Mouse (Mus musculus) liver, embryonic 12.5 days (tissue): Measurements from ENCODE around the gene Lrfn4. TPM values are rescaled to one million over a fixed set of nuclear protein-coding genes. Genes with fewer than 3 reads are reported as not detected.

Experiments
- ATAC-seq: fragments of 200-750 bp; cut with Nextera tagmentation; 2 replicates; pipeline ENCODE4 v1.8.0; 2017; ENCODE audit warnings: moderate number of reproducible peaks, mild to moderate bottlenecking, moderate library complexity
- H3K27ac ChIP-seq: fragments of 300-500 bp; sonication (generic); 2 replicates; pipeline ENCODE4 v1.5.1; 2016; ENCODE audit warnings: mild to moderate bottlenecking
- H3K27me3 ChIP-seq: fragments of 300-500 bp; sonication (generic); replicated peaks from 2 replicates; pipeline ENCODE4 v1.6.1; 2016; ENCODE audit warnings: mild to moderate bottlenecking, moderate library complexity
- H3K36me3 ChIP-seq: fragments of 300-500 bp; sonication (generic); 2 replicates; pipeline ENCODE4 v1.6.1; 2016; ENCODE audit warnings: mild to moderate bottlenecking, moderate library complexity
- H3K4me1 ChIP-seq: fragments of 300-500 bp; sonication (generic); 2 replicates; pipeline ENCODE4 v1.6.1; 2016
- H3K4me2 ChIP-seq: fragments of 300-500 bp; sonication (generic); 2 replicates; pipeline ENCODE4 v1.6.1; 2016; ENCODE audit warnings: mild to moderate bottlenecking, moderate library complexity
- H3K4me3 ChIP-seq: fragments of 300-500 bp; sonication (generic); 2 replicates; pipeline ENCODE4 v1.5.1; 2016; ENCODE audit warnings: mild to moderate bottlenecking, moderate library complexity
- H3K9ac ChIP-seq: fragments of 300-500 bp; sonication (generic); 2 replicates; pipeline ENCODE4 v1.6.1; 2016; ENCODE audit warnings: mild to moderate bottlenecking, moderate library complexity
- H3K9me3 ChIP-seq: fragments of 300-500 bp; sonication (generic); replicated peaks from 2 replicates; pipeline ENCODE4 v1.6.1; 2016; ENCODE audit warnings: mild to moderate bottlenecking, moderate library complexity
- WGBS: fragments of 180-500 bp; shearing (Covaris S2); methylation state at CpG from one replicate; pipeline ENCODE4 v1.1.7; 2016; ENCODE audit not compliant: insufficient replicate concordance; 5-methylcytosine and 5-hydroxymethylcytosine counted together
- polyA plus RNA-seq: library from polyadenylated mRNA; unstranded; fragments of >200 nt; fragmentation: Nextera tagmentation; extraction: Ambion mirVana; gene quantifications from 2 replicates; pipeline ENCODE4 v1.2.1, GENCODE M21; 2016

The Lrfn4 gene
- polyA plus RNA-seq, 1 experiment from 2014 or later: 2.7 TPM

DNA sequence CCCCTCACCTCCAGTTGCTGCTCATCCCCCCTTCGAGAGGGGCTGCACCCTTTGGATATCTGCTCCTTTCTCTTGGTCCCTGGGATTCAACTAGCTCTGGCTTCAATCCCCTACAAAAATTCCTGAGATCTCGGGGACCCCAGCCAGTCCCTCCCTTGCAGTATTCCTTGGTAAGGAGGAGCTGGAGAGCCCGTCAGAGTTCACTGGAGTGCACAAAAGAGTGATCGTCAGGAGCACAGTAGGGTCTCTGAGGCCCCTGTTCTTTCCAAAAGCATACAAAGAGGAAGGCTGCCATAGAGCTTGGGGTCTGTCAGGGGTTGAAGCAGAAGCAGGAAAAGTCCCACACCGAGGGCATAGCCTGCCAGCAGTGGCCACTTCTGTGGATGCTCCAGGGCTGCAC lies 7.3 kb upstream of the Lrfn4 start:
- Histone ChIP-seq H3K4me3 (no peak overlapping the region), H3K9ac (no peak overlapping the region), H3K27ac (no peak overlapping the region), H3K4me1 (peaks cover 31% of the 10 kb centered on the region), H3K27me3 (peaks cover 8% of the 10 kb centered on the region), H3K9me3 (no peaks in the 10 kb centered on the region), H3K36me3 (peaks cover 51% of the 10 kb centered on the region), H3K4me2 (no peak overlapping the region)
- no peak for ATAC-seq
- 75% methylated on average over 5 of the region's 5 CpGs for WGBS

GRCm38 (mm10) chr19:4620721-4621120 lies 5.3 kb upstream of the Lrfn4 start:
- Histone ChIP-seq H3K36me3 (peaks cover 51% of the 10 kb centered on the region), H3K4me3 (no peak overlapping the region), H3K9ac (no peak overlapping the region), H3K9me3 (no peaks in the 10 kb centered on the region), H3K27me3 (peaks cover 29% of the 10 kb centered on the region), H3K27ac (no peak overlapping the region), H3K4me1 (peaks cover 24% of the 10 kb centered on the region), H3K4me2 (no peak overlapping the region)
- no peak for ATAC-seq
- WGBS: 79% methylated on average over 7 of the region's 7 CpGs

GRCm38 (mm10) chr19:4619461-4619860 lies 4.0 kb upstream of the Lrfn4 start:
- Histone ChIP-seq H3K9me3 (no peaks in the 10 kb centered on the region), H3K4me2 (no peak overlapping the region), H3K9ac (no peak overlapping the region), H3K36me3 (peaks cover 51% of the 10 kb centered on the region), H3K4me3 (no peak overlapping the region), H3K27ac (no peak overlapping the region), H3K27me3 (peaks cover 42% of the 10 kb centered on the region), H3K4me1 (peaks cover 30% of the 10 kb centered on the region)
- ATAC-seq: no peak
- WGBS: 82% methylated on average over 10 of the region's 10 CpGs

DNA sequence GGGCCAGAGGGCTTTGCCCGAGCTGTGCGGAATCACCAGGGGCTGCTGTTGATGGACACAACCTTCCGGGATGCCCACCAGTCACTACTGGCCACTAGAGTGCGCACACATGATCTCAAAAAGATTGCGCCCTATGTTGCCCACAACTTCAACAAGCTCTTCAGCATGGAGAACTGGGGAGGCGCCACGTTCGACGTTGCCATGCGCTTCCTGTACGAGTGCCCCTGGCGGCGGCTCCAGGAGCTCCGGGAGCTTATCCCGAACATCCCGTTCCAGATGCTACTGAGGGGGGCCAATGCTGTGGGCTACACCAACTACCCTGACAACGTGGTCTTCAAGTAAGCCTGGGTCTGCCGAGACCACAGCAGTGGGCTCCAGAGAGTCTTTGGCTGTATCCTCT lies 2.7 kb upstream of the Lrfn4 start:
- Histone ChIP-seq H3K4me2 (no peak overlapping the region), H3K9me3 (no peaks in the 10 kb centered on the region), H3K4me3 (no peak overlapping the region), H3K27ac (no peak overlapping the region), H3K27me3 (peaks cover 49% of the 10 kb centered on the region), H3K4me1 (peaks cover 29% of the 10 kb centered on the region), H3K36me3 (peaks cover 48% of the 10 kb centered on the region), H3K9ac (no peak overlapping the region)
- 37% methylated on average over 18 of the region's 18 CpGs for WGBS
- no peak for ATAC-seq

DNA sequence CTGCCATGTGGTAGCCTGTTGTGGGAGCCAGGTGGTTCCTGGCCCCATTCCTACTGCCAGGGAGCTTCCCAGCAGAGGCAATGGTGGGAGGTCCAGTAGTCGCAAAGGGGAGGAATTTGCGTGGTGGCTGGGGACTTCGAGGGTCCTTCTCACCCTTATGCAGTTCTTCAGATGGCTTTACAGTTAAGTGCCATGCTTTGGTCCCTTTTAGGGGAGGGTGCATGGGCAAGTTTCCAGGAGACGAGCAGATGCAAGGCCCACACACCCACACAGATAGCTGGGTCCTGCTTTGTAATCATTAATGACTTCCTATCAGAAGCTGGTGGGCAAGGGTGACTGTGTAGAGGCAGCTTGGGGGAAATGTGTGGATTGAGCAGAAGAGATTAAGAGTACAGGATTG lies 1.1 kb upstream of the Lrfn4 start:
- Histone ChIP-seq H3K9ac (no peak overlapping the region), H3K9me3 (no peaks in the 10 kb centered on the region), H3K27ac (no peak overlapping the region), H3K4me2 (peak overlapping the region; percentile 97), H3K27me3 (peaks cover 49% of the 10 kb centered on the region), H3K4me1 (peaks cover 33% of the 10 kb centered on the region), H3K36me3 (peaks cover 48% of the 10 kb centered on the region), H3K4me3 (no peak overlapping the region)
- 30% methylated on average over 4 of the region's 4 CpGs for WGBS
- no peak for ATAC-seq

DNA sequence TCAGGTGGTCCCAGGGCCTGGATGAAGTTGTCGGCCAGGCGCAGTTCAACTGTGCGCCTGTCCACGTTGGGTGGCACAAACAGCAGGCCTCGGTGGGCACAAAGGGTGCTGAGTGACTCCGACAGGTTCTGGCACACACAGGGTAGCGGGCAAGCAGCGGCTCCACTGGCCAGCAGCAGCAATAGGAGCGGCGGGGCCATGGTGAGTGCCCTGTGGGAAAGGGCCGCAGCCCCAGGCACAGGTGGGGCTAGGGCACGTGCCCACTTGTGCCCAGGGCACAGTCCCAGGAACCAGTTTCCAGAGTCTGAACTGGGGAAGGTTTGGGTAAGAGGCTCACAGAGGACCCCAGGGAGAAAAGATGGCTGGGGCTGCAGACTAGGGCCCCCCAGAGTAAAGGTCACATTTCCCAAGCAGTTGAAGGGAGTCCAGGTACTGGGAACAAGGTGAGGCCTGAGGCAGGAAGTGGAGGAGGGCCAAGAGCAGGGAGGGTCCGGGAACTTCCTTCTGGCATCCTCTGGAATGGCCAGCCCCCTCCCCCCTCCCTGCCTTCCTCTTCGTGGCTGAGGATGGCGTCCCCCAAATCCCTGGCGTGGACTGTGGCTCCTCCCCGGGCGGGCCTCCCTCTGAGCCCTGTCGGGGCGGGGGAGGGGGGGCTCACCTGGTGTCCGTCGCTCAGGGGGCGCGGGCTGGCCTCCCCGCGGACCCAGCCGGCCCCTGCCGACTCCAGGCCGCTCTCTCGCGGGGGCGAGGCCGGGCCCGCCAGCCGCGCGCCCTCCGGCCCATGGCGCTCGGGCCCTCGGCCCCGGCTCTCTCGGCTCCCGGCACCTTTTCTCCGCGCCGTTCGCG lies 939 bp downstream of the Lrfn4 start:
- H3K4me3 ChIP-seq: peak overlapping the region; percentile 67
- peaks cover 31% of the 10 kb centered on the region for H3K36me3 ChIP-seq
- H3K9me3 ChIP-seq: no peaks in the 10 kb centered on the region
- H3K4me2 ChIP-seq: peak overlapping the region; percentile 97
- no peak for ATAC-seq
- peaks cover 49% of the 10 kb centered on the region for H3K27me3 ChIP-seq
- peak overlapping the region; percentile 57; the same call in 1 of the 2 replicates for H3K27ac ChIP-seq
- peaks cover 33% of the 10 kb centered on the region for H3K4me1 ChIP-seq
- 22% methylated on average over 42 of the region's 49 CpGs for WGBS
- peak overlapping the region; percentile 78 for H3K9ac ChIP-seq

DNA sequence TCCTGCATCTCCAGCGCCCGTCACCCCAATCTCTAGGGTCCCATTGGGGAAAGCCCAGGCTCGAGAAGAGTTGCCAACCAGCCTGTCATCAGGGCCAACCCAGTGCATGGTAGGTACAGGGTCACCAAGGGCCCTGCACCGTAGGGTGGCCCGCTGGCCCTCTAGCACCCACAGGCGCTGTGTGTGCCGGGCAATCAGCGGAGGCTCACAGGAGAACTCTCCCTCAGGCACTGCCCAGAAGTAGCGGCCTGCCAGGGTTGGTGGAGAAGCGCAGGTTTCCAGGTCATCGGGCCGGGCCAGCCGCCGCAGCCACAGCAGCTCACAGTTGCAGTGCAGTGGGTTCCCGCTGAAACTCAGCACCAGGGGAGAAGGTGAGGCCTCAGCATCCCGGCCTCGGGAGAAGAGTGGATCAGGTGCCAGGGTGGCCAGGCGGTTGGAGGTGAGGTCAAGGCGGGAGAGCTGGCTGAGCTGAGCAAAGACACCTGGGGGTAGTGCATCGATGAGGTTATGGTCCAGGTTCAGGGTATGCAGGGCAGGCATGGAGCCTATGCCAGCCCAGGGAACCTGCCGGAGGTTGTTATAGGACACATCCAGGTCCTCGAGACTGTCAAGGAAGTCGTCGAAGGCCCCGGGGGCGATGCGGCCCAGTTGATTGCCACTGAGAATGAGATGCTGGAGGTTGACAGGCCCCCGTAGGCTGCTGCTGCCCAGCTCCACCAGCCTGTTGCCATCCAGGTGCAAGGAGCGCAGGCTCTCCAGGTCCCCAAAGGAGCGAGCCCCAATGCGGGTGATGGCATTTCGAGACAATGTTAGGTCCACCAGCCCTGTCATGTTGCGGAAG lies 1.8 kb downstream of the Lrfn4 start:
- Histone ChIP-seq H3K4me3 (no peak overlapping the region), H3K27ac (no peak overlapping the region), H3K9me3 (no peaks in the 10 kb centered on the region), H3K4me2 (peak overlapping the region; percentile 97; the same call in 1 of the 2 replicates), H3K36me3 (peaks cover 28% of the 10 kb centered on the region), H3K4me1 (peaks cover 33% of the 10 kb centered on the region), H3K27me3 (peaks cover 49% of the 10 kb centered on the region), H3K9ac (no peak overlapping the region)
- ATAC-seq: no peak
- WGBS: 87% methylated on average over 33 of the region's 33 CpGs

DNA sequence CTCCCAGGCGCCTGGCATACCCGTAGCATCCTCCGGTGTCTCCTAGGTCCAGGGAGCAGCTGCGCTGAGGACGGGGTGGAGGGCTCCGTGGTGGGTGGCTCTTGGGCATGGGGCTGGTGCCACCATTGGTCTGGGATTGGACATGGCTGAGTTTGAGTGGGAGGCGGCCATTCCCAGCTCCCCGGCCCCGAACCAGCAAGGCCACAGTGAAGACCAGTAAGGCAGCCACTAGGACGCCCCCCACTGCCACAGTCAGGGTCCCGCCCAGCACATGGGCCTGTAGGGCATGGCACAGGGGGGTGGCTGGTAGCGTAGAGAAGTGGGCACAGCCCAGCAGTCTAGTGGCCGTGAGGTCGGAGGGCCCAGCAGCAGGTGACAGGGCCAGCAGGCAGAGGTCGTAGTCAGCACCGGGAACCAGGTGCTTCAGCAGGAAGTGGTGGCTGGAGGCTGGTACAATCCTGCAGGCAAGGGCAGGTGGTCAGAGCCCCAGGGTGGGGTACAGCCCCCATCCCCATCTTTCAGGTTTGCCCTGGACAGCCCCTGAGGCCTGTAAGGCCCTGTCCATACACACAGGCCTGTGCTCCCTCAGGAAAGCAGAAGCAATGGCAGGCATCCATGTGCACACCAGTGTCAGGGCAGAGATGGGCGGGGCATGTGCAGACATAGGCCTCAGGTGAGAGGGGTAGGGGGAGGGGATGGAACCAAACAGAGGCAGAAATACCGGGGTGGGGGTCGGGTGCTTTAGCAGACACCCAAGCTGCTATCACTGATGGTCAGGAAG lies 3.1 kb downstream of the Lrfn4 start:
- WGBS: 81% methylated on average over 19 of the region's 19 CpGs
- ATAC-seq: no peak
- Histone ChIP-seq H3K4me2 (no peak overlapping the region), H3K4me3 (no peak overlapping the region), H3K27me3 (peaks cover 37% of the 10 kb centered on the region), H3K9me3 (no peaks in the 10 kb centered on the region), H3K36me3 (peaks cover 28% of the 10 kb centered on the region), H3K4me1 (peaks cover 33% of the 10 kb centered on the region), H3K27ac (no peak overlapping the region), H3K9ac (no peak overlapping the region)

GRCm38 (mm10) chr19:4610109-4610508 lies 5.4 kb downstream of the Lrfn4 start:
- Histone ChIP-seq H3K4me1 (peaks cover 19% of the 10 kb centered on the region), H3K4me2 (no peak overlapping the region), H3K27ac (no peak overlapping the region), H3K27me3 (peaks cover 14% of the 10 kb centered on the region), H3K36me3 (peaks cover 28% of the 10 kb centered on the region), H3K4me3 (no peak overlapping the region), H3K9ac (no peak overlapping the region), H3K9me3 (no peaks in the 10 kb centered on the region)
- no peak for ATAC-seq
- WGBS: 51% methylated on average over 4 of the region's 4 CpGs

- peaks cover 23% of the 10 kb centered on the region for H3K4me1 ChIP-seq
- H3K4me3 ChIP-seq: no peak overlapping the region
- ATAC-seq: no peak
Observed at GRCm38 (mm10) chr19:4608511-4608910, 7.0 kb downstream of the Lrfn4 start.

GRCm38 (mm10) chr19:4607406-4607805 lies 8.1 kb downstream of the Lrfn4 start:
- H3K4me1 ChIP-seq: peaks cover 28% of the 10 kb centered on the region
- no peaks in the 10 kb centered on the region for H3K9me3 ChIP-seq
- ATAC-seq: no peak
- H3K36me3 ChIP-seq: peaks cover 19% of the 10 kb centered on the region
- no peak overlapping the region for H3K4me2 ChIP-seq
- H3K27me3 ChIP-seq: no peaks in the 10 kb centered on the region
- no peak overlapping the region for H3K4me3 ChIP-seq
- WGBS: 81% methylated on average over 12 of the region's 12 CpGs
- H3K27ac ChIP-seq: no peak overlapping the region
- H3K9ac ChIP-seq: no peak overlapping the region

More at GRCm38 (mm10) chr19:4608511-4608910, 7.0 kb downstream of the Lrfn4 start:
- H3K9ac ChIP-seq: no peak overlapping the region
- no peaks in the 10 kb centered on the region for H3K9me3 ChIP-seq
- 73% methylated on average over 4 of the region's 4 CpGs for WGBS
- H3K27ac ChIP-seq: no peak overlapping the region
- no peaks in the 10 kb centered on the region for H3K27me3 ChIP-seq
- H3K4me2 ChIP-seq: no peak overlapping the region
- H3K36me3 ChIP-seq: peaks cover 23% of the 10 kb centered on the region
